Mouse (Mus musculus) cerebellum, postnatal 4 days (tissue): Measurements from ENCODE around the gene Pde4b.

ENCODE experiments used
- DNase-seq, 2 experiments: peaks; one replicate each; pipeline ENCODE4 v3.0.0; 2022; ENCODE audit warnings: low spot score in 2 of 2, mixed read lengths in 1 of 2

Gene Pde4b

DNA sequence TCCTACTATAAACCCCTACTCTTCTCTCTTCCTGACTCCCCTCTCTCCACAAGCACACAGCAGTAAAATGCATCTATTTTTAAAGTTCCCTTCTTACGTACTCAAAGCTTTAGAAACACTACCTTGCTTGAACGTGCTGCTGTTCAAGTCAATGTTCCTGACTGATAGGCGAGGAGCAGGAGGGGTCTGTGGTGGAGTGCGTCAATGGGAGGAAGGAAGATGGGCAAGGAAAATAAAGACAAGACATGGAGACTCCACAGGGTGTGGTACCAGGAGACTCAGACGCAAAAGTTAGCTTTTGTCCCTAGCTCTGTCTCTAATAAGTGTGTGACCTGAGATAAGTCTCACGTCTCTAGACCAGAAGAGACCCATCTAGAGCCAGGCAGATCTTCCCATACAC lies 556.7 kb downstream of the Pde4b start:
- DNase-seq, result no peak

DNA sequence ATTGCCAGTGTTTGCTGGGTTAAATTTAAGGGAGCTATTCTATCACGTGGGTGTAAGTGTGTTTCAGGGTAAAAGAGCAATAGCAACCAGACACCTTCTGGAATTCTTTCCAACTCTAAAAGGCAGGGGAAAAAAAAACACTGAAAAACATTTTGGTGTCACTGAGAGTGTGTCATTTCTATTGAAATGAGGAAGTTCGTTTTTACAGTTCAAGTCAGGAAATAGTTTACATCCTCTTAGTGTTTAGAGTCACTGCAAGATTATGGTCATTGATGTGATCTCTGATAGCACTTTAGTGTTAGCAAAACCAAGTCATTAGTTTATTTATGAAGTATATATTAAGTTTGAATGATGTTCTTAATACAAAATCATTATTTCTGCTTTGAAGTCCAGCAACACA lies 559.7 kb downstream of the Pde4b start:
- no peak for DNase-seq

DNA sequence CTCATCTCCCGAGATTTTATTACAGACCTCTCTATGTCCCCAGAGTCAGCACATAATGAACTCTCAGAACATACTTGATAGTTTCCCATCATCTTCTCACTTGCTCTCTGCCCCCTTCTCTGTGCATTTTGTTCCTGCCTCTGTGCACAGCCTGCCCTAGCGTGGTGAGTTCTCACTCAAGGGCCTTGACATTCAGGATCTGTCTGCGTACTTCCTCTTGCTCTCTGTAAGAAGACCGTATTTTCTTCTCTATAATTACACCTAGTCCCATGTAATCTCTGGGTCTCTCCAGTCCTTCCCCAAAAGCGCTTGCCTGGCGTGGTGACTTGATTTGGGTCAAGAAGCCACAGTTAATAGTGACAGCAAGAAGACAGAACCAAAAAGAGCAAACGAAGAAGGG lies 568.0 kb downstream of the Pde4b start:
- no peak for DNase-seq

DNA sequence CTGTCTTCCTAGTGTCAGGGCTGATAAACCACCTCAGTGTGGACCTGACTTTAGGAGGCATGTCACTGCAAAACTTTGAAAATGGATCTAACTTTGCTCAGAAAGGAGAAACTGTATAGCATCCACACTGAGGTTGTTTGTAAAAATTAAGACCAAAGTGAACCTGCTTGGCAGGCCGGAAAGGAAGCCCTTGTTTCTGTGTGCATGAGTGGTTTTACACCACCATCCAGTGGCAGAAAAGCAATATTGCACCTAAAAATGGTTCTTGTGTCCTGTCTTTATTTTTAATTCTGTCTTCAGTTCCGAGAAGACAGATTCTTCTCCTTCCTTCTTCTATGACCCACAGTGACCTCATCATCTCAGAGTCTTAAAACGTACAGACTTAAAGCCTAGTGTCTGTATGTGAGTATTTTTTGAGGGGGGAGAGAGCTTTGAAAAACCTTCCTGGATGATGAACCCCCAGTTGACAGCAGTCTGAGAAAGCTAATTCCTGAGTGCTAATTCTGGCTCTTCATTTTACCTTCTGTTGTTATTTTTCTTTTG lies 569.2 kb downstream of the Pde4b start:
- DNase-seq, result peak in 1 of 2 experiments; percentile 33
